Mouse (Mus musculus): Measurements from ENCODE around the gene Ica1.
A peak's percentile ranks its signal among the peaks of the same experiment; 100 is the strongest.

Gene Ica1

DNA sequence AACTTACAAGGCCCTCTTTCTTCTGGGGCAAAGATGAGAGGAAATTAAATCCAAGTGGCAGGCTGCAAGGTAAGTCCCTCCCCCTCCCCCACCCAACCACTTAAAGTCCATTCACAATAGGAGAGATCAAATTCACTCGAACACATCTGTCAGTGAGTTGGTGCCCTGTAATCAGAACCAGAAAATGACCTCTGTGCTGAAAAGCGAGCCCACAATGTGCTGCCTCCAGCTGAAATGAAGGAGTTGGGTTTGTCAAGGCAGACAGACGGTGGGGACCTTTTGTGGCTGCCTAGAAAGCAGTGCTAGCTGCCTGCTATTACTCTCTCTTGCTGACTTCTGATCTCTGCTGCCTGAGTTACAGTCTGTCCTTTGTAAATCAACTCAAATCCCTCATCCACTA lies 35.8 kb downstream of the Ica1 start:
- no peak for DNase-seq (ENCODE audit: low spot score)

- no peak for DNase-seq (ENCODE audit: low spot score)
Observed at GRCm38 (mm10) chr6:8741659-8742058, 36.6 kb downstream of the Ica1 start.

DNA sequence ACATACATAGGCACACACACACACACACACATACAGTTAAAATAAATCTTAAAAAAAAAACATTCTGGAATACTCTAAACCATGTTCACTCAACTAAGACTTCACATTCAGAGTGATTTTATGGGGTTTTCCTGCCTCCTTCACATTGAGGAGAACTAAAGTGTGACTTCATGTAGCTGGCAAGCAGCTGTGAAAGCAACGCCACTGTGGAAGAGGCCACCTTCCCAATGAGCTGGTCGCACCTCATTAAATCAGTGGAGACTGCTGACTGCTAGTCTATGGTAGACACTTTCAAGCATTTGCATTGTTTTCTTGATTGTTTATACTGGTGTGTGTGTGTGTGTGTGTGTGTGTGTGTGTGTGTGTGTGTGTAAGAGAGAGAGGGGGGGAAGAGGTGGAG lies 38.2 kb downstream of the Ica1 start:
- no peak for DNase-seq (ENCODE audit: low spot score)

GRCm38 (mm10) chr6:8738396-8738795 lies 39.9 kb downstream of the Ica1 start:
- DNase-seq (ENCODE audit: low spot score): no peak

GRCm38 (mm10) chr6:8736493-8736820 lies 41.8 kb downstream of the Ica1 start:
- DNase-seq (ENCODE audit: low spot score): no peak

DNA sequence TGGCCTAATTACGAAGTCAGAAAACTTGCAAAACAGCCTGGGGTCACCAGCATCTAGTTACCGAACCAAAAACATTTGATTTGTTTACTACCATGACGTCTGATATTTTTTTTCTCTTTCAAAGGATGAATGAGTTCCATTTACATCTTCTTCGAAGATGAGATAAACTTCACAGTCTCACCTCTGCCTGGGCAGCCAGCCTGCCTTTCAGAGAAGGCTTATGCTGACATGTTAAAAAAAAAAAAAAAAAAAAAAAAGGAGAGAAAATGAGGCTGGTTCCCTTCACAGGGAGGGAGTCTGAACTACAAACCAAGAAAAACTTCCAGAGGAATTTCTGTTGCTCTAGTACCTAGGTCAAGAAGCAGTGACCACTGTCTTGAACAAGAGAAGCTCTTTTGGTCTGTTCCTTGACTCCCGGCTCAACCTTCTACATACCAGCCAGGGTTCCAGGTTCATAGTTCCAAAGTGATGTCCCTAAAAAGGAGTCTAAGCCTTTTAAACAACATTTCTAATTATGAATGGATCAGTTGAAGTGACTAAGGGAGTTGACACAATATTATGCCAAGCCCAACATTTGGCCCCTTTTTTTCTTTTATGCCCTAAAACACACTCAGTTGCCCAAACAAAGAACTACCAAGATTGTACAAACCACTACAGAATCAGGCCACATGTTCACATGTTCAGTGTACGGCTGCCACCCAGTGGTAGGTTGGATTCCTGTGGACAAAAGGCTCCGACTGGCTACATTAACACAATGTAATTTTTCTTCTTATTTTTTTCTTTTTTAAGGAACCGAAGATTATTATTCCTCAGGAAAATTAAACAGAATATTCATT lies 42.4 kb downstream of the Ica1 start:
- peak; percentile 62 for DNase-seq (ENCODE audit: low spot score)

DNA sequence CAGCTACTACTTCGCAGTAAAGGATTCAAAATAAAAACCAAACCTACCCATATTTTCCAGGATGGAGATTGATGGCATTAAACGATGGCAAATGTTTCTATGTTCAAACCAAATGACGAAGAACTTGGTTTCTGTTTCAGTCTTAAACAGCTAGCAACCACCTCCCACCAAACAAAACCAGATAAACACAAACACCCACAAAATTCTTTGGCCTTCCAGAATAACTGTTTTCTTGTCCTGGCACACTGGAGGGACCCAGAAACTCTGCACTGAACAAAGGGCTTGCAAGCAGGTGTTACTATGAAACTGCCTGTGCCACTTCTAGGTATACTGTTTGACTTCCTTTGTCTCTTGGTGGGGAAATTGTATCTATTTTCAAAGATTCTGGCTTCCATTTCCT lies 43.2 kb downstream of the Ica1 start:
- no peak for DNase-seq (ENCODE audit: low spot score)

- DNase-seq (ENCODE audit: low spot score): no peak
Observed at GRCm38 (mm10) chr6:8732492-8732891, 45.8 kb downstream of the Ica1 start.

GRCm38 (mm10) chr6:8731656-8732191 lies 46.6 kb downstream of the Ica1 start:
- no peak for DNase-seq (ENCODE audit: low spot score)

- no peak for DNase-seq (ENCODE audit: low spot score)
Observed at GRCm38 (mm10) chr6:8730433-8730832, 47.9 kb downstream of the Ica1 start.

GRCm38 (mm10) chr6:8727806-8728205 lies 50.5 kb downstream of the Ica1 start:
- no peak for DNase-seq (ENCODE audit: low spot score)

- DNase-seq (ENCODE audit: low spot score): no peak
Observed at GRCm38 (mm10) chr6:8725610-8726009, 52.7 kb downstream of the Ica1 start.

DNA sequence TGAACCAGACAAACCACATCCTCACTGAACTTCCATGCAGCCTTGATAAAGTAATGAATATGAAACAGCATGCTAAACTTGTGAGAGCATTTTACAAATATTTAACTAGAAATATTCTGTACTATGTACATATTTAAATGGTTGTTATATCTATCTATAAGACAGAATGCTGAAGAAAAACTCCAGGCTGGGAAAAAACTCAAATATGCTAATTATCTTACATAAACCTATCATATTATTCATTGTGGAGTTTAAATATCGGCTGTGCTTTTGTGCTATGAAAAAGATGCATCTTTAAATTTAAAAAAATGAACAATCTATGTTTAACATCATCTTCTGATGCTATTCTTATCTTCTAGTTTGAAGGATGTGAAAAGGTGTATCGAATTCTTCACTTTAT lies 58.6 kb downstream of the Ica1 start:
- DNase-seq (ENCODE audit: low spot score): no peak

GRCm38 (mm10) chr6:8717967-8718366 lies 60.3 kb downstream of the Ica1 start:
- DNase-seq (ENCODE audit: low spot score): no peak

DNA sequence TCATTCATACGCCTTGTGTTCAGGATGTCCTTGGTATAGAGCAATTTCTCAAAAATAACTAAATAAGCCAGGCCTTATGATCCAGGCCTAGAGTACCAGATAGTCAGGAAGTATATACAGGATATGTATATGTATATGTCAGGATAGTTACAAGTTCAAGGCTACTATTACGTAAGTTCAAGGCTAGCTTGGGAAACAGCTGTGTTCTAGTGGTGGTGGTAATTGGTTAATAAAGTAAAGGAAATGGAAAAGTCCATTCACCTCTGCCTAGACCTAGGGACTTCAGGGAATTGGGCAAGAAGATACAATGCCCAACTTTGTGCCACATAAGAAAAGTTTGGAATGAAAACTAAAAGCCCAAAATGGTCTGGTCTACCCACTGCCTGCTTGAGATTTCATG lies 61.7 kb downstream of the Ica1 start:
- DNase-seq (ENCODE audit: low spot score): no peak

DNA sequence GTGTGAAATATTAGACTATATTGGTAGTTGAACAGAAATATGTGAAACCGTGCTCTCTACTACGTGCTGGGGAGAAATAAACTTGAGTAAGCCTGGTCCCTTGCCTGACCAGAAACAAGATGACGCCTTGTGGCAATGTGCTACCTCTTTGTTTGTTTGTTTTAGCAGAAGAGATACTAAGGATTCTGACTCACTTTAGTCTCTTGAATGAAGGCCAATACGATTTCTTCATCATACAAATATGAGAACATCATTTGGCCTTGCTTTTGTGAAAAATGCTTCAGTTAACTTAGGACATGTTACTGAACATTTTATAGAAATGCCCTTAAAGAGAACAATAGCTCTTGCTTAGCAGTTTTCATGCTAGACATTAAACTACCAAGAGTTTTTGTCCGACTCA lies 67.0 kb downstream of the Ica1 start:
- no peak for DNase-seq (ENCODE audit: low spot score)

DNA sequence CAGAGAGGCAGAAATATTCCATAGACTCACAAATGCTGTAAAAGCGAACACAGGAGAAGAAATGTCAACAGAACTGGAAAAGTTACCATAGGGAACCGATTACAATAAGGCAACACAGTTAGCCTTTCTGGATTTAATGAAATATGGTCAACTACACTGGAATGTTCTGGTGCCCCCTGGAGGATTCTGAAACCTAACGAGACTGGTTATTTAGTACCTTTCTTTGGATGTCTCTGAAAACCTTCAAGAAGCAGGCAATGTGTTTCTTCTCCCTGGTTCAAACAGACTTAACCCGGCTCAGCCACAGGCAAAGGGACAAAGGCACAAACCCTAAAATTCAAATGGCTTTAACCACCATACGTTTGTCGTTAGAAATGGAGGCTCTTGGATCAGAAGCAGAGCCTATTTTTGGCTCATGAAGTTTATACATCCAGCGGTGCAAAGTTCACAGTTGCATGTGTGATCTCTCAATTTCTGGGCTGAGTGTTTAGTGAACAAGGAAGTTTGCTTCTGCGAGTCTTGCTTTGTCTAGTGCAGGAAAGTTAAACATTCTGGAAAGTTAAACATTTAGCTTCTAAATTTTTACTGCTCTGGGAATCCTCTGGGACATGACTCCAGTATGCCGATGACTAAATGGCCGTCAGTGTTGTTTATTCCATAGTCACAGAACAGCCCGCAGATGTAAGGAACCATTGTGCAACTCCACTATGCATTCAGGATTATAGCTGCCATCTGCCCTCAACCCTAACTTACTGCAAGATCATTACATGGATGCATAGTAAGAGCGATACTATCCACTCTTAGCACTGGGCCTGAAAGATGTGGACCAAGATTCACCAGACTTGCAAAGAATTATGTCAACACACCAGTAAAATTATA lies 83.4 kb downstream of the Ica1 start:
- peak; percentile 39 for DNase-seq (ENCODE audit: low spot score)

- DNase-seq (ENCODE audit: low spot score): no peak
Observed at GRCm38 (mm10) chr6:8693926-8694635, 84.2 kb downstream of the Ica1 start.

- no peak for DNase-seq (ENCODE audit: low spot score)
Observed at GRCm38 (mm10) chr6:8693141-8693881, 85.0 kb downstream of the Ica1 start.

DNA sequence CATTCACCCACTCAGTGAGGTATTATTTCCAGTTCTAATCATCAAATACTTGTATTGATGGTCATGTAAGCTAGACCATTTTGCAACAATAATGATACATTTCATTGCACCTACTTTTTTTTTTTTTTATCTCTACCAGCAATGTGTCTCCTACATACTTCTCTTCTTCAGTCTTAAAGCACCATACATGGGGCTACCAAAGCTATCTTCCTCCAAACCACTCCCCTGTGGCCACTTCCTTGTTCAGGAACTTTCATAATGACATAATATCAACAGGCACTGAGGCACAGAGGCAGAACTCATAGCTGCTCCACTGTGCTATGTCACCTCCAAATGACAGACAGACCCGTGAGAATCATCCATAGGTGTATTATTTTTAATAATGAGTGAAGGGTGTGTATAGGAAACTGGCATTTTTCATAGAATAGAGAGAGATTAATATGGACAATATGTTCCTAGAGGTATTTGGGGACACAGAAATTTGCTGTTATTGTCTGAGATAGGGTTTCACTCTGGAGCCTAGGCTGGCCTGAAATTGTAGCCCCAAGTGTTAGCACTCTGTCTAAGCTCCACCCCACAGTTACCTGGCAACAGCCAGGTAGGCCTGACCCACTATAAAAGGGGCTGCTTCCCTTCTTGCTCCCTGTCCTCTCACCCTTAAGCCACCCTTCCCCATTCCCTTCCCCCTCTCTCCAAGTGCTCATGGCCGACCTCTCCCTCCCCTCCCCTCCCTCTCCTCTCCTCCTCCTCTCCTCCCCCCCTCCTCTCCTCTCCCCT lies 86.9 kb downstream of the Ica1 start:
- peak; percentile 42 for DNase-seq (ENCODE audit: low spot score)

DNA sequence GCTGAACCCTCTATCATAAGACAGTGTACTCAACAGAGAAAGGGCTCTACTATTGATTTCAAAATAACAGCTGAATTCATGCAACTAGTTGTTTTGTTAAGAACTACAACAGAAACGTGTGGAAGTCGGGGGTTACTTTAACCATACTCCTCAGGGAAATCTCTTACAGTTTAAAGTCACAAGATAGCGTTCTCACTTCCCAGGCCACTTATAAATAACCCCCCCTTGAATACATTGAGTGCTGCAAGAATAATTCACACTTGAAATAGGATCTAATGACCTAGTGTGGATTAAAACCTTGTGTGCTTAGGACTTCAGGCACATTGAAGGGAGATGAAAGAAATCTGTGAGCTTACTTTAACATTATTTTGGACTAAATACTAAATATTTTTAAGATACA lies 87.8 kb downstream of the Ica1 start:
- no peak for DNase-seq (ENCODE audit: low spot score)
